Comparison of ENCODE assay signal across 8 mouse cellular contexts in the genomic region with DNA sequence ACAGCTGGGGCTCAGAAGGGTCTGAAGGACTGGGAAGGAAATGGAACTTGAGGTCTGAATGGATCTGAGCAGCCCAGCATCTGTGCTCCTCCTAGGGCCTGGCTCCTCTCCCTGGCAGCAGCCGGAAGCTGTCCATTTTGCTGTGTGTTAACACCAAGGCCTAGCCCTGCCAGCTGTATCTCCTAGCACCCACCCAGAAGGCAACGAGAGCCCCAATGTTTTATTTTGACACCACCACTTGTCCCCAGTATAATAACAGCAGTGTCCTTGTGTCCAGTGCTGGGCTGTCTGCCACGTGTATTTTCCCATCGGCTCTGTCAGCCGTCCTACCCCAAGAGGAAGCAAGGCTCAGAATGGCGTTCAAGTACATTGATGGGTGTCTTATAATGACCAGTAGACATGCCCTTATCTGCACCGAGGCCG. TPM values are rescaled to one million over a fixed set of nuclear protein-coding genes. Genes with fewer than 3 reads are reported as not detected.
DNase-seq lines count a peak whose midpoint lies in the region; ATAC-seq lines count a peak whose summit lies in the region.

No protein-coding gene starts in this region.

- peaks cover 62% of the 10 kb centered on the region for H3K4me1 ChIP-seq in embryonic facial prominence, embryonic 14.5 days (ENCODE audit: control insufficient read depth, insufficient read depth, low read length)
- H3K4me1 ChIP-seq in midbrain, embryonic 15.5 days, result peaks cover 73% of the 10 kb centered on the region

- no peaks in the 10 kb centered on the region for H3K27me3 ChIP-seq in embryonic facial prominence, embryonic 14.5 days (replicated peaks; ENCODE audit: control insufficient read depth, insufficient read depth, low read length)
- no peaks in the 10 kb centered on the region for H3K27me3 ChIP-seq in midbrain, embryonic 15.5 days (replicated peaks)

- no peak overlapping the region for H3K4me3 ChIP-seq in embryonic facial prominence, embryonic 14.5 days (ENCODE audit: low read depth, low read length)
- H3K4me3 ChIP-seq in midbrain, embryonic 15.5 days, result no peak overlapping the region

- H3K27ac ChIP-seq in embryonic facial prominence, embryonic 14.5 days (replicated peaks; ENCODE audit: low read depth, low read length), result peak overlapping the region; percentile 76
- peak overlapping the region; percentile 64 for H3K27ac ChIP-seq in midbrain, embryonic 15.5 days

- 63% methylated on average over 8 of the region's 8 CpGs for WGBS in embryonic facial prominence, embryonic 14.5 days
- 70% methylated on average over 8 of the region's 8 CpGs for WGBS in midbrain, embryonic 15.5 days

- peak; percentile 50 to 56 for DNase-seq in kidney, postnatal 4 days
- no peak for DNase-seq in kidney, adult 9 months
- no peak for DNase-seq in embryonic facial prominence, embryonic 14.5 days (ENCODE audit: low spot score)
- DNase-seq in heart, postnatal 4 days, result peak; percentile 50
- no peak for DNase-seq in spleen, postnatal 14 days (ENCODE audit: low spot score in 2 of 2)
- no peak for DNase-seq in thymus, postnatal 36 days
- DNase-seq in ovary, postnatal 14 days (ENCODE audit: low spot score), result no peak

- no peak for ATAC-seq in embryonic facial prominence, embryonic 14.5 days (ENCODE audit: low read depth)
- 0 out of 2 replicates have a peak, but pooled peaks have one; percentile 16 for ATAC-seq in midbrain, embryonic 15.5 days (replicated peaks)

- H3K9me3 ChIP-seq in embryonic facial prominence, embryonic 14.5 days (ENCODE audit: control insufficient read depth, low read length), result no peaks in the 10 kb centered on the region
- no peaks in the 10 kb centered on the region for H3K9me3 ChIP-seq in midbrain, embryonic 15.5 days

- H3K9ac ChIP-seq in embryonic facial prominence, embryonic 14.5 days (ENCODE audit: low read depth, low read length), result no peak overlapping the region
- H3K9ac ChIP-seq in midbrain, embryonic 15.5 days, result no peak overlapping the region

- no peaks in the 10 kb centered on the region for H3K36me3 ChIP-seq in embryonic facial prominence, embryonic 14.5 days (ENCODE audit: control insufficient read depth, insufficient read depth, low read length)
- H3K36me3 ChIP-seq in midbrain, embryonic 15.5 days (replicated peaks), result no peaks in the 10 kb centered on the region

- H3K4me2 ChIP-seq in embryonic facial prominence, embryonic 14.5 days (ENCODE audit: low read depth, low read length), result no peak overlapping the region
- H3K4me2 ChIP-seq in midbrain, embryonic 15.5 days, result no peak overlapping the region

RNA-seq across cellular contexts. Expression of a gene that starts 17.4 kb away (rescaled TPM):
- polyA plus RNA-seq in embryonic facial prominence, embryonic 14.5 days (2014; fragmentation: Nextera tagmentation; extraction: Ambion mirVana), result 45.6 and 49.2 TPM in 2 replicates
- 10 to 100 TPM; 23.8 to 34.2 TPM for total RNA-seq in heart, postnatal 4 days (2021)
- polyA plus RNA-seq in midbrain, embryonic 15.5 days (2015; fragmentation: Nextera tagmentation; extraction: Ambion mirVana), result 172 and 183 TPM in 2 replicates

RNA-seq across cellular contexts. Expression of a gene that starts 51.2 kb away (rescaled TPM):
- polyA plus RNA-seq in embryonic facial prominence, embryonic 14.5 days (2014; fragmentation: Nextera tagmentation; extraction: Ambion mirVana), result 1.0 TPM in 2 replicates
- total RNA-seq in heart, postnatal 4 days (2021), result 1 to 10 TPM; 1.7 to 2.9 TPM
- 0.18 and 0.32 TPM in 2 replicates for polyA plus RNA-seq in midbrain, embryonic 15.5 days (2015; fragmentation: Nextera tagmentation; extraction: Ambion mirVana)

Comparison
In these comparisons a context has a peak if more than half of its experiments do, and no peak if none do; other contexts are left out.
1. DNase-seq: peak in kidney, postnatal 4 days (2 of 2) and heart, postnatal 4 days (single experiment); none in kidney, adult 9 months (single experiment), embryonic facial prominence, embryonic 14.5 days (single experiment), spleen, postnatal 14 days (0 of 2), thymus, postnatal 36 days (0 of 2) and ovary, postnatal 14 days (single experiment).